Mouse (Mus musculus) urinary bladder, adult 18-20 months (tissue): Measurements from ENCODE around the gene Hrnr.
A peak's percentile ranks its signal among the peaks of the same experiment; 100 is the strongest.

Source experiments
- DNase-seq, 2 experiments: peaks; one replicate each; pipeline ENCODE4 v3.0.0; 2022; ENCODE audit warnings: low spot score in 2 of 2, mixed read lengths in 2 of 2

The Hrnr gene

GRCm38 (mm10) chr3:93319449-93319848 is at the start of gene Hrnr:
Gene Hrnr (plus strand): TSS chr3:93319749.
- no peak for DNase-seq

GRCm38 (mm10) chr3:93273223-93273622 is 46.3 kb upstream of the Hrnr start, which contains the start of gene Flg:
Gene Flg (plus strand): TSS chr3:93273523.
- no peak for DNase-seq

DNA sequence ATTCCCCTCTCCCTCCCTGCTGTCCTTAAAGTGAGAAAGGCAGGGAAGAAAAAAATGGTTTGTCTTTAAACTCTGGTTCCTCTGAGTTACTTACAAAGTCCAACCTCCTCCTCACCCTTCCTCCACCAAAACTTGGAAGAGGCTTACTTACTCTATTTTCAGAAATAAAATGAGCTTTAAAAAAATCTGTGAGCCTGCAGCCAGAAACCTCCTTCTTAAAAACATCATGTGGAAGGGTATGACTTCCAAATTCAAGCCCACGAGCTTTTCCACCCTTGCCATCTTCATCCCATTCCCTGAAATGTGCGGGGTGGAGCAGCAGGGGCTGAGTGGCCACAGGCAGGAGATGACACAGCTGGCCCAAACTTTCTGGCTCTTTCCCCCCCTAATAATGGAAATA is 22.0 kb upstream of the Hrnr start:
- no peak for DNase-seq

- DNase-seq = no peak
Observed at GRCm38 (mm10) chr3:93299832-93300231, 19.7 kb upstream of the Hrnr start.

- no peak for DNase-seq
Observed at GRCm38 (mm10) chr3:93301896-93302295, 17.7 kb upstream of the Hrnr start.

DNA sequence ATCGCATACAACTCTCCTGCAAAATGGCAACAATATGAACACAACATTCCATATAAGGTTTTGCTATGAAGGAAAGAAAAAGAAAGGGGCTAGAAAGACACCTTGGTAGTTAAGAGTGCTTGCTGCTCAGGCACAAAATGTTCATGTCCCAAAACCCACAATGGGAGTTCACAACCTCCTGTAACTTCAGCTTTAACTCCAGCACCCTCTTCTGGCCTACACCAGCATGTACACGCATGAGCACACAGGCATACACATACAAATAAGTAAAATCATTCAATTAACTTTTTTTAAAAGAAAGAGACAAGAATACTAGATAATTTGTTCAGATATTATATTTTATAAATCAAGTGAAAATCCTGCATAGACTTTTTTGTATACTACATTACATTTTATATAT is 13.4 kb upstream of the Hrnr start:
- no peak for DNase-seq

DNA sequence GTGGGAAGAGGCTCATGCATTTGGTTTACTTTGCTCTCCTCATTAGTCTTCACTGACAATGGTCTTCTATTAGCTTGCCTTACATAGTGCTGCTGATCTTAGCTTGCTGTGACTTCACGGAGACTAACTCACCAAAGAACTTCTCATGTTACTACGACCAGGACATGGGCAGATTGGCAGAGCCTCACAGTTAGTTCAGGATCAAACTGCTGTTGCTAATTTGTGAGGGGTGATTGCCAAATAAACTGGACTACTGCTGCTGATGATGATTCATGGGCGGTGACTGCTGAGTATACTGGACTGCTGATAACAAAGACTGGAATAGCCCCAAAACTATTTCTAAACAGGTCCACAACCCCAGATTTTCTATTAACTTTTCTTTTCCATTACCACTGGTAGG is 8.2 kb upstream of the Hrnr start:
- no peak for DNase-seq

DNA sequence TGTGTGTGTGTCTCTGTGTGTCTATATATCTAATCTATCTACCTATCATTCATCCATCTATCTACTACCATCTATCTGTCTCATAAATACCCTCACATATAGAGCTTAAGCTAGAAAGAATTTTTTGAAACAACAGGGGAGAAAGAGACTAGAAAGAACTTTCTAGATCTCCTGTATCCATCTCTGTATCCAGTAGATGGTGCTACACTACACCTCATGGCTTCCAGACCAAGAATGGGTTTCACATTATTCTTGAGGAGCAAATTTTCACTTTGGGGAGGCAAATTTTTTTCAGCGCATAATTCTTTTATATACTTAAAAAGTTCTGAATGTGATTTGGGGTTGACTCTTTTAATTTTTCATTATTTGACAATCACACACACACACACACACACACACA is 5.2 kb upstream of the Hrnr start:
- no peak for DNase-seq

DNA sequence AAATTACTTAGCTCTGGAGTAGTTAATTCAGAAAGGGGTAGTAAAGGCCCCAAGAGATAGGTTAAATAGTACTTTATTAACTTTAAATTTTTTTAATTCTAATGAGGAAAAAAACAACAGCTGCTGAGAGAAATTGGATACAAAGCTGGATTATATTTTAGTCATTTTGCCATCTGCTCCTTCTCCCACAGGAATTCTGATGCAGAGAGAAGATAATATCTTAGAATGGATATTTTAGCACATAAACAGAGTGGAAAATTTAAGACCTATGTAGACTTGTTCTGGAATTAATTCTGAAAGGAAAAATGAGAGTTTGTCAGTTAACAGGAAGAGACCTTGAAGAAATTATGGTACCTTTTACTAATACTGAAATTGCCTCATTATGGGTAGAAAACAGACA is 18.2 kb downstream of the Hrnr start:
- DNase-seq = no peak

- no peak for DNase-seq
Observed at GRCm38 (mm10) chr3:93340021-93340420, 20.5 kb downstream of the Hrnr start.

DNA sequence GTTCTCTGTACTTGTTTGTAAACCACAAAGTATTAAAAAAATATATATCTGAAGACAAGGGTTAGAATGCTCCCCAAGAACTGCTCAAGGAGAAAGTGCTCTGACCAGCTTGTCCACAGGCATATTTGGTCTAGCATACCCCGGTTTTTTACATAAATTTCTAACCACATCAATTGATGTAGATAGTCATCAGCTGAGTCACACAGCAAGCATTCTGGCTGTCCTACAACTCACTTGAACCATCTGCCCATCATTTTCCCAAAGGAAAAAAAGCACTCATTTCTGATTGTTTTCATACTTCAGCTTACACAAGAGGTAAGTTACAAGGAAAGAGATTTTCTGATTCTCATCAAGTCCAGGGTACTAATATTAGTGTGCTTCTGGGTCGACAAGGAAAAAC is 27.3 kb downstream of the Hrnr start:
- DNase-seq = no peak

DNA sequence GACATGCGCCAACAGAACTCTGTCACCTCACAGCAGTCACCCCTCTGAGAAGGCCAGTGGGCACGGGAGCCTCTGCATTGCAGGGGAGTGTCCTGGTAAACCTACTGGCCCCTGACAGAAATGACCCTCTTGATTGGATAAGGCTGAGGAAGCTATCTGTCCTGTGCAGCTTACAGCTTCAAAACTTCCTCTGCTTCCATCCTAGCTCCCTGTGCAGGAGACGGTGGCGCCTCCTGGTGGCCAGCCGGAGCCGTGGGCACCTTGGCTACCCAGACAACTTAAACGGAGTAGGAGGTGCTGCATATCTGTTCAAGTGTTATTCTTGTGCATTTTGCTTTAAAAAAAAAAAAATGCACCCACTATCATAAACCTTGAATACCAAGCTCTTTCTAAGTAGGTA is 40.5 kb downstream of the Hrnr start:
- peak; percentile 17 to 45 for DNase-seq

DNA sequence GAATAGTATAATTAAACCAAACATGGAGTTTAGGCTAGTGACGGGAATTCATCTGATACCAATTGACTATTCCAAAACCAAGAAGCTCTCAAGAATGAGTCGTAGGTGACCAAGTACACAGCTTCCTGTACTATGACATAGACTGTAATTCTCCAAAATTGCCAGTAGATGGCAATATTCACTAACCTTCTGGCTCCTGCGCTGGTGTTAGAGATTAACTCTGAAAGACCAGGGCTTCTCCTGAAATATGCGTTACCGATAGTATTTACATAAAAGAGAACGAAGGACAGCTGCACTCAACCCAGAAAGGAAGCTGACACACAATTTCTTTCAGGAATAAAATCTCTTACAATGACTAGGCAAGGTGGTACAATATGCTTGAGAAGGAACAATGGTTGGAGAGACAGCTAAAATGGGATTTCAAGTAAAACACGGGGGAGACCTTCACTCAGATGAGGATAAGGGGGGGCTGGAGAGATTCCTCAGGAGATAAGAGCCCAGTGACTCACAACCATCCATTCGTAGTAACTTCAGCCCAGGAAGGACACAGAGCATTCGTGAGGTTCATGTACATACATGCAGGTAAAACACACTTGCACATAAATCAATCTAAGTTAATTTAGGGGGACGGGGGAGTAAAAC is 42.5 kb downstream of the Hrnr start:
- no peak for DNase-seq

GRCm38 (mm10) chr3:93366966-93367575 is 47.5 kb downstream of the Hrnr start:
- DNase-seq = peak in 1 of 2 experiments; percentile 16

- no peak for DNase-seq
Observed at GRCm38 (mm10) chr3:93368171-93368570, 48.6 kb downstream of the Hrnr start.

GRCm38 (mm10) chr3:93373416-93373815 is 53.9 kb downstream of the Hrnr start:
- DNase-seq = no peak

DNA sequence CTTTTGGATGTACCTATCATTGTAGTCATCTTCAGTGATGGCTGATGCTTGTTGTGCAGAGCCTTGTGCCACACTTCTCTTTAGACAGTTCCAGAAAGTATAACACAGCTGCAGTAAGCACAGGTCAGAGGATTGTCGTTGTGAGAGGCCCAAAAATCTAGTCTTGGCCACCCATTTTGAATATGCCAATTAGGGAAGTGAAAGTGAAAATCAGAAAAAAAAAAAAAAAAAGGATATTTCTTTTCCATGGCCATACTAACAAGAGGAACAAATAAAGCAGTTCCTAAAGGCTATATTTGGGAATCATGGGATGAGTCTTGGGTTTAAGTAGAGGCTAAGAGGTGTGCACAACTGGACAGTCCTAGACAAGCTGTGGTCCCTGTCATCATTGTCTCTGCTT is 55.6 kb downstream of the Hrnr start:
- no peak for DNase-seq

GRCm38 (mm10) chr3:93375601-93376000 is 56.1 kb downstream of the Hrnr start:
- DNase-seq = no peak

GRCm38 (mm10) chr3:93378146-93378545 is 58.6 kb downstream of the Hrnr start:
- DNase-seq = no peak
